Mouse (Mus musculus) bone marrow, adult 2 months (tissue): ENCODE results near the gene Chid1.

Experiments
- CTCF ChIP-seq: fragments of 200-500 bp; IDR thresholded peaks from 2 replicates; pipeline ENCODE4 v1.5.1; 2011; ENCODE audit warnings: low read length, control low read depth; ENCODE audit not compliant: control insufficient read depth, insufficient read depth
- POLR2A ChIP-seq: fragments of 200-500 bp; IDR thresholded peaks from 2 replicates; pipeline ENCODE4 v1.6.1; 2011; ENCODE audit warnings: low read depth, mild to moderate bottlenecking, control low read depth, low read length, borderline replicate concordance; ENCODE audit not compliant: control insufficient read depth

GRCm38 (mm10) chr7:141575481-141575880 lies 35.8 kb upstream of the Chid1 start:
- no peak for TF ChIP-seq CTCF
- TF ChIP-seq POLR2A: no peak
